In the genomic region with DNA sequence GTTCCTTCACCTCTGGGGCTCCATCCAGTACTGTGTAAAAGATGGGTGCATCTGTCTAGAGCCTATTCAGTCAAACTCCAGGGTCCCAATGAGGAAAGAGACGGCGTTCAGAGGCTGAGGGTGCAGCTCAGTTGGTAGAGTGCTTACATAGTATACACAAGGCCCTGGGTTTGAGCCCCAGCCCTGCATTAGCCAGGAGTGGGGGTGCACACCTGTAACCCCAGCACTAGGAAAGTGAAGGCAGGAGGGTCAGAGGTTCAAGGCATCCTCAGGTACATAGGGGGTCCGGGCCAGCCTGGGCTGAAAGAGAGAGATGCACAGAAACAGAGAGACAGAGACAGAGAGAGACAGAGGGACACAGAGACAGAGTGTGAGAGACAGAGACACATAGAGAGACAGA, we compare ENCODE assay signal across 18 mouse cellular contexts. TPM values are rescaled to one million over a fixed set of nuclear protein-coding genes. Genes with fewer than 3 reads are reported as not detected.
DNase-seq lines count a peak whose midpoint lies in the region; ATAC-seq and TF ChIP-seq lines count a peak whose summit lies in the region.
"Had no signal": no experiment of that assay in that cellular context is flagged by ENCODE, and none has a peak within 500 bp of the region (broad histone marks: within the 10 kb centered on the region; RNA-seq: fewer than 3 reads in every experiment).

No protein-coding gene starts in this region.

- no peak for ATAC-seq in heart, embryonic 11.5 days (replicated peaks; ENCODE audit: insufficient number of reproducible peaks, low FRiP score, low TSS enrichment)
- no peak for ATAC-seq in kidney, embryonic 16.5 days (ENCODE audit: low FRiP score, low TSS enrichment)
- ATAC-seq: activated CD4-positive, CD25-positive, alpha-beta regulatory T cell, adult 4 months; forebrain, embryonic 13.5 days; intestine, embryonic 16.5 days; Patski had no signal

- intact Hi-C loops in gastrocnemius, adult 2 months (cut with DNase I) = loop anchor here (10.0 kb wide), 1 partner anchor 52 kb away; no protein-coding TSS in a partner anchor
- intact Hi-C loops in gastrocnemius, postnatal 14 days (cut with DNase I; ENCODE audit: low total_unique reads) = no loop called here

- H3K27ac ChIP-seq in gastrocnemius, adult 2 months = peak overlapping the region; percentile 75
- H3K27ac ChIP-seq in heart, embryonic 11.5 days (ENCODE audit: low read depth, low read length) = no peak overlapping the region
- H3K27ac ChIP-seq in embryonic facial prominence, embryonic 10.5 days (replicated peaks) = peak overlapping the region; percentile 15; the same call in 1 of the 2 replicates
- H3K27ac ChIP-seq in kidney, embryonic 16.5 days (ENCODE audit: low read length) = no peak overlapping the region
- H3K27ac ChIP-seq: forebrain, embryonic 13.5 days; heart, embryonic 15.5 days; hindbrain, embryonic 15.5 days had no signal

- H3K4me3 ChIP-seq in gastrocnemius, adult 2 months = no peak overlapping the region
- H3K4me3 ChIP-seq in heart, embryonic 11.5 days (ENCODE audit: low read depth, low read length) = no peak overlapping the region
- no peak overlapping the region for H3K4me3 ChIP-seq in embryonic facial prominence, embryonic 10.5 days
- H3K4me3 ChIP-seq in kidney, embryonic 16.5 days (ENCODE audit: low read length) = no peak overlapping the region
- H3K4me3 ChIP-seq: forebrain, embryonic 13.5 days; heart, embryonic 15.5 days; hindbrain, embryonic 15.5 days had no signal

- WGBS in heart, embryonic 11.5 days (ENCODE audit: insufficient replicate concordance) = 85% methylated on average over 3 of the region's 3 CpGs
- WGBS in embryonic facial prominence, embryonic 10.5 days = 88% methylated on average over 3 of the region's 3 CpGs
- 88% methylated on average over 3 of the region's 3 CpGs for WGBS in kidney, embryonic 16.5 days

- H3K36me3 ChIP-seq in heart, embryonic 11.5 days (ENCODE audit: control insufficient read depth, insufficient read depth, low read length) = no peaks in the 10 kb centered on the region
- H3K36me3 ChIP-seq in embryonic facial prominence, embryonic 10.5 days (replicated peaks) = no peaks in the 10 kb centered on the region
- no peaks in the 10 kb centered on the region for H3K36me3 ChIP-seq in kidney, embryonic 16.5 days (ENCODE audit: insufficient read depth, low read length)
- H3K36me3 ChIP-seq: heart, embryonic 15.5 days; hindbrain, embryonic 15.5 days had no signal

- peaks cover 44% of the 10 kb centered on the region for H3K4me1 ChIP-seq in heart, embryonic 11.5 days (ENCODE audit: control insufficient read depth, insufficient read depth, low read length)
- peaks cover 67% of the 10 kb centered on the region for H3K4me1 ChIP-seq in embryonic facial prominence, embryonic 10.5 days
- peaks cover 44% of the 10 kb centered on the region for H3K4me1 ChIP-seq in kidney, embryonic 16.5 days (ENCODE audit: insufficient read depth, low read length)

- no peak for TF ChIP-seq CTCF in gastrocnemius, adult 2 months (IDR thresholded peaks at IDR 0.05)

- H3K4me2 ChIP-seq in heart, embryonic 11.5 days = no peak overlapping the region
- H3K4me2 ChIP-seq in kidney, embryonic 16.5 days (replicated peaks; ENCODE audit: low read depth, low read length) = no peak overlapping the region
- H3K4me2 ChIP-seq: forebrain, embryonic 13.5 days; heart, embryonic 15.5 days; hindbrain, embryonic 15.5 days had no signal

- DNase-seq in gastrocnemius, adult 2 months = no peak
- no peak for DNase-seq in gastrocnemius, postnatal 14 days
- DNase-seq in heart, adult 9 months (ENCODE audit: low spot score in 2 of 2) = no peak
- no peak for DNase-seq in embryonic facial prominence, embryonic 10.5 days (ENCODE audit: low spot score)

- H3K27me3 ChIP-seq in heart, embryonic 11.5 days (ENCODE audit: control insufficient read depth, insufficient read depth, low read length) = 0 out of 2 replicates have a peak, but pooled peaks cover 6% of the 10 kb centered on the region
- peaks cover 10% of the 10 kb centered on the region for H3K27me3 ChIP-seq in embryonic facial prominence, embryonic 10.5 days (replicated peaks; ENCODE audit: low read depth, poor library complexity, severe bottlenecking)
- no peaks in the 10 kb centered on the region for H3K27me3 ChIP-seq in kidney, embryonic 16.5 days (ENCODE audit: insufficient read depth, low read length)
- H3K27me3 ChIP-seq: forebrain, embryonic 13.5 days; heart, embryonic 15.5 days; hindbrain, embryonic 15.5 days; Patski had no signal

- H3K9me3 ChIP-seq in heart, embryonic 11.5 days (replicated peaks; ENCODE audit: control insufficient read depth, low read length) = no peaks in the 10 kb centered on the region
- no peaks in the 10 kb centered on the region for H3K9me3 ChIP-seq in embryonic facial prominence, embryonic 10.5 days
- no peaks in the 10 kb centered on the region for H3K9me3 ChIP-seq in kidney, embryonic 16.5 days (ENCODE audit: low read length)
- H3K9me3 ChIP-seq: forebrain, embryonic 13.5 days; heart, embryonic 15.5 days; hindbrain, embryonic 15.5 days had no signal

- H3K9ac ChIP-seq in heart, embryonic 11.5 days (ENCODE audit: low read depth, low read length) = 0 out of 2 replicates have a peak overlapping the region, but pooled peaks have one; percentile 28
- no peak overlapping the region for H3K9ac ChIP-seq in kidney, embryonic 16.5 days (replicated peaks; ENCODE audit: low read length)
- H3K9ac ChIP-seq: forebrain, embryonic 13.5 days; heart, embryonic 15.5 days; hindbrain, embryonic 15.5 days had no signal

RNA-seq across cellular contexts. Expression of gene Gse1, which starts 15.0 kb away (rescaled TPM):
- total RNA-seq in gastrocnemius, adult 2 months (2021) = 10 to 100 TPM; 26.5 to 37.3 TPM
- 10 to 100 TPM; 22.7 to 28.7 TPM for total RNA-seq in gastrocnemius, postnatal 14 days (2021)
- polyA plus RNA-seq in heart, embryonic 11.5 days (2014; fragmentation: Nextera tagmentation; extraction: Ambion mirVana) = 12.8 and 12.9 TPM in 2 replicates
- polyA plus RNA-seq in embryonic facial prominence, embryonic 10.5 days (2016; fragmentation: Nextera tagmentation; extraction: Ambion mirVana) = 9.9 and 10.2 TPM in 2 replicates
- polyA plus RNA-seq in kidney, embryonic 16.5 days (2015; fragmentation: Nextera tagmentation; extraction: Ambion mirVana) = 6.7 and 7.9 TPM in 2 replicates

RNA-seq across cellular contexts. Expression of gene Fam92b, which starts 36.0 kb away (rescaled TPM):
- total RNA-seq in gastrocnemius, adult 2 months (2021) = not detected
- total RNA-seq in gastrocnemius, postnatal 14 days (2021) = not detected
- polyA plus RNA-seq in heart, embryonic 11.5 days (2014; fragmentation: Nextera tagmentation; extraction: Ambion mirVana) = 0.41 TPM in 1 of 2 replicates, not detected in the other
- polyA plus RNA-seq in embryonic facial prominence, embryonic 10.5 days (2016; fragmentation: Nextera tagmentation; extraction: Ambion mirVana) = 0.83 and 0.86 TPM in 2 replicates
- polyA plus RNA-seq in kidney, embryonic 16.5 days (2015; fragmentation: Nextera tagmentation; extraction: Ambion mirVana) = 0.14 and 0.22 TPM in 2 replicates
- total RNA-seq: CH12.LX; gastrocnemius, adult 8-10 months; gastrocnemius, postnatal 4 days; heart, adult 8-10 months; heart, postnatal 25 days had no signal
- polyA plus RNA-seq: activated CD4-positive, CD25-positive, alpha-beta regulatory T cell, adult 4 months; kidney, adult 2 months had no signal

Comparison
In these comparisons a context has a peak if more than half of its experiments do, and no peak if none do; other contexts are left out.
1. H3K27ac ChIP-seq: peak in gastrocnemius, adult 2 months (single experiment) and embryonic facial prominence, embryonic 10.5 days (single experiment); none in heart, embryonic 11.5 days (single experiment) and kidney, embryonic 16.5 days (single experiment).